Mouse (Mus musculus) midbrain, postnatal 0 days (tissue): Measurements from ENCODE around the gene Rgs6. TPM values are rescaled to one million over a fixed set of nuclear protein-coding genes. Genes with fewer than 3 reads are reported as not detected.

ENCODE experiments used
- ATAC-seq: fragments of 200-750 bp; cut with Nextera tagmentation; 2 replicates; pipeline ENCODE4 v1.8.0; 2017; ENCODE audit warnings: moderate number of reproducible peaks, mild to moderate bottlenecking, moderate TSS enrichment, moderate library complexity; ENCODE audit not compliant: low FRiP score
- DNase-seq: peaks from one replicate; pipeline ENCODE4 v3.0.0-alpha.2; 2015; ENCODE audit warnings: low spot score
- H3K27ac ChIP-seq: fragments of 300-500 bp; sonication (generic); 2 replicates; pipeline ENCODE4 v1.5.1; 2014; ENCODE audit warnings: low read depth, mild to moderate bottlenecking, low read length, mixed read lengths
- H3K27me3 ChIP-seq: fragments of 300-500 bp; sonication (generic); 2 replicates; pipeline ENCODE4 v1.6.1; 2014; ENCODE audit warnings: low read length, control low read depth, mixed read lengths; ENCODE audit not compliant: insufficient read depth
- H3K36me3 ChIP-seq: fragments of 300-500 bp; sonication (generic); 2 replicates; pipeline ENCODE4 v1.6.1; 2014; ENCODE audit warnings: low read length, control low read depth, mixed read lengths; ENCODE audit not compliant: insufficient read depth
- H3K4me1 ChIP-seq: fragments of 300-500 bp; sonication (generic); 2 replicates; pipeline ENCODE4 v1.6.1; 2014; ENCODE audit warnings: mild to moderate bottlenecking, control low read depth, antibody characterized with exemption, low read length, mixed read lengths; ENCODE audit not compliant: insufficient read depth
- H3K4me2 ChIP-seq: fragments of 300-500 bp; sonication (generic); 2 replicates; pipeline ENCODE4 v1.6.1; 2014; ENCODE audit warnings: low read depth, mild to moderate bottlenecking, low read length, mixed read lengths; ENCODE audit not compliant: poor library complexity, severe bottlenecking
- H3K4me3 ChIP-seq: fragments of 300-500 bp; sonication (generic); 2 replicates; pipeline ENCODE4 v1.5.1; 2014; ENCODE audit warnings: low read depth, mild to moderate bottlenecking, low read length, moderate library complexity
- H3K9ac ChIP-seq: fragments of 300-500 bp; sonication (generic); replicated peaks from 2 replicates; pipeline ENCODE4 v1.6.1; 2014; ENCODE audit warnings: mild to moderate bottlenecking, low read length, moderate library complexity, mixed read lengths; ENCODE audit not compliant: poor library complexity, severe bottlenecking
- H3K9me3 ChIP-seq: fragments of 300-500 bp; sonication (generic); 2 replicates; pipeline ENCODE4 v1.6.1; 2016; ENCODE audit warnings: low read length, control low read depth
- CTCF ChIP-seq: IDR thresholded peaks from 2 replicates; pipeline ENCODE4 v1.5.1; 2016; ENCODE audit warnings: antibody characterized with exemption, mild to moderate bottlenecking
- WGBS: fragments of 180-500 bp; shearing (Covaris S2); extraction: QIAGEN DNeasy Blood & Tissue Kit; methylation state at CpG from one replicate; pipeline ENCODE4 v1.1.7; 2014; 5-methylcytosine and 5-hydroxymethylcytosine counted together
- polyA plus RNA-seq: library from polyadenylated mRNA; unstranded; fragments of >200 nt; fragmentation: Nextera tagmentation; extraction: Ambion mirVana; gene quantifications from 2 replicates; pipeline ENCODE4 v1.2.1, GENCODE M21; 2015
- total RNA-seq: library from RNA; depleted of rRNA; stranded (reverse); fragments of >200 nt; gene quantifications from 2 replicates; pipeline ENCODE4 v1.2.3, GENCODE M21; 2014

The Rgs6 gene
- total and polyA plus RNA-seq, 2 experiments from 2014 or later, result 22.0 to 26.3 TPM

GRCm38 (mm10) chr12:82810631-82811030, 222.5 kb downstream of the Rgs6 start:
- Histone ChIP-seq H3K36me3 (no peaks in the 10 kb centered on the region), H3K27ac (no peak overlapping the region), H3K4me1 (no peaks in the 10 kb centered on the region), H3K4me3 (no peak overlapping the region), H3K9ac (no peak overlapping the region), H3K4me2 (no peak overlapping the region), H3K9me3 (no peaks in the 10 kb centered on the region), H3K27me3 (no peaks in the 10 kb centered on the region)
- ATAC-seq (no peak), DNase-seq (no peak)
- 91% methylated on average over 3 of the region's 3 CpGs for WGBS
- no peak for TF ChIP-seq CTCF

- peaks cover 11% of the 10 kb centered on the region; the same call in 1 of the 2 replicates for H3K4me1 ChIP-seq
- WGBS, result 96% methylated on average over 2 of the region's 2 CpGs
- DNase-seq (no peak), ATAC-seq (no peak)
- no peaks in the 10 kb centered on the region for H3K36me3 ChIP-seq
- no peaks in the 10 kb centered on the region for H3K9me3 ChIP-seq
- no peak overlapping the region for H3K27ac ChIP-seq
- TF ChIP-seq CTCF, result no peak
- no peak overlapping the region for H3K4me2 ChIP-seq
- no peak overlapping the region for H3K4me3 ChIP-seq
- no peaks in the 10 kb centered on the region for H3K27me3 ChIP-seq
- no peak overlapping the region for H3K9ac ChIP-seq
Observed at GRCm38 (mm10) chr12:82815982-82816381, 227.9 kb downstream of the Rgs6 start.

GRCm38 (mm10) chr12:82819328-82819727, 231.2 kb downstream of the Rgs6 start:
- H3K9ac ChIP-seq, result no peak overlapping the region
- no peak overlapping the region for H3K27ac ChIP-seq
- H3K4me1 ChIP-seq, result peaks cover 11% of the 10 kb centered on the region; the same call in 1 of the 2 replicates
- H3K36me3 ChIP-seq, result no peaks in the 10 kb centered on the region
- no peak for TF ChIP-seq CTCF
- no peaks in the 10 kb centered on the region for H3K27me3 ChIP-seq
- DNase-seq (peak; percentile 21), ATAC-seq (no peak)
- no peaks in the 10 kb centered on the region for H3K9me3 ChIP-seq
- no peak overlapping the region for H3K4me3 ChIP-seq
- 59% methylated on average over 6 of the region's 6 CpGs for WGBS
- H3K4me2 ChIP-seq, result no peak overlapping the region

- Histone ChIP-seq H3K27me3 (no peaks in the 10 kb centered on the region), H3K27ac (no peak overlapping the region), H3K4me2 (no peak overlapping the region), H3K9ac (no peak overlapping the region), H3K4me1 (peaks cover 11% of the 10 kb centered on the region; the same call in 1 of the 2 replicates), H3K4me3 (no peak overlapping the region), H3K36me3 (no peaks in the 10 kb centered on the region), H3K9me3 (no peaks in the 10 kb centered on the region)
- WGBS, result 66% methylated on average over 6 of the region's 6 CpGs
- DNase-seq (peak; percentile 35), ATAC-seq (no peak)
- no peak for TF ChIP-seq CTCF
Observed at GRCm38 (mm10) chr12:82819991-82820390, 231.9 kb downstream of the Rgs6 start.

- ATAC-seq (no peak), DNase-seq (no peak)
- Histone ChIP-seq H3K36me3 (no peaks in the 10 kb centered on the region), H3K9me3 (no peaks in the 10 kb centered on the region), H3K4me2 (no peak overlapping the region), H3K4me3 (no peak overlapping the region), H3K9ac (no peak overlapping the region), H3K4me1 (peaks cover 11% of the 10 kb centered on the region; the same call in 1 of the 2 replicates), H3K27ac (no peak overlapping the region), H3K27me3 (no peaks in the 10 kb centered on the region)
- WGBS, result 91% methylated on average over 3 of the region's 3 CpGs
- TF ChIP-seq CTCF, result no peak
Observed at GRCm38 (mm10) chr12:82822821-82823620, 234.9 kb downstream of the Rgs6 start.

GRCm38 (mm10) chr12:82830333-82830732, 242.2 kb downstream of the Rgs6 start:
- ATAC-seq (no peak), DNase-seq (no peak)
- WGBS, result 80% methylated on average over 8 of the region's 8 CpGs

More at GRCm38 (mm10) chr12:82830333-82830732, 242.2 kb downstream of the Rgs6 start:
- Histone ChIP-seq H3K27me3 (no peaks in the 10 kb centered on the region), H3K4me1 (no peaks in the 10 kb centered on the region), H3K9me3 (no peaks in the 10 kb centered on the region), H3K36me3 (no peaks in the 10 kb centered on the region), H3K4me3 (no peak overlapping the region), H3K9ac (no peak overlapping the region), H3K27ac (no peak overlapping the region), H3K4me2 (no peak overlapping the region)
- no peak for TF ChIP-seq CTCF
